Mouse (Mus musculus) layer of hippocampus, postnatal 14 days (tissue): Measurements from ENCODE around the gene Slc26a3. TPM values are rescaled to one million over a fixed set of nuclear protein-coding genes. Genes with fewer than 3 reads are reported as not detected.

Experiments
- DNase-seq, 2 experiments: peaks; one replicate each; pipeline ENCODE4 v3.0.0; 2021 to 2022; ENCODE audit warnings: low spot score in 2 of 2, mixed read lengths in 1 of 2
- total RNA-seq, 2 experiments: library from RNA; stranded (reverse); gene quantifications; 2 replicates each; pipeline ENCODE4 v1.2.3; 2021

Gene Slc26a3
- total RNA-seq, 2 experiments from 2014 or later = 0.38 to 0.81 TPM

DNA sequence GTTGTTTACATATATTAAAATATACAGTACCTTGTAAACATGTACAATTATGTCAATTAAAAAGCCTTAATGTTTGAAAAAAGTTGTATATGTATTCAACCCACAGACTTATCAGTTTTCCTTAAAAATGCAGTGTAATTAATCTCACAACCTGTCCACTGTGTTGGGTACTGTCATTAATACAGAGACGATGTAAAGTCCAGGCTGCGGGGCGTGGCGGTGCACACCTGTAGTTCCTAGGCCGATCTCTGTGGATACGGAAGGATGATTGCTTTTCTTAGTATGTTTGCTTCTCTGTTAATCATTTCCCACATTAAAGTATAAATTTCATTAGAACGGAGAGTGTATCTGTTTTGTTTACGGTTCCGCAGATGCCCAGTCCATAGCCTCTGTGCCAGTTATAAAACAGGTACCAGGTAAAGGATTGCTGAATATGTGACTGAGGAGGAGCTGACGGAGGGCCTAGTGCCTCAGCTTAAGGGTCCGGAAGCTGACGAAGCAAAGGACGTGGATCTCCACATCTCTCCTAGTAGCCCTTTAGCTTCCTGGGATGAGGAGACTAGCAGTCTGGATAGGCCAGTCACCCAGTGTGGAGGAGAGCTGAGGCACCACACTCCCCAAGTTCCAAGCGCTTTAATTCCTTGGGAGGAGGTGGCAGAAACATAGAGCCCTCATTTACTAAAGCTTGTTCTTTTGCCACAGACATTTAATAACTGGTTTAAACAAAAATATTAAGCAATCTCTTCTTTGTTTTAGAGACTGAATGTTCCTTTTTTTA lies 122.2 kb downstream of the Slc26a3 start:
- DNase-seq = no peak

DNA sequence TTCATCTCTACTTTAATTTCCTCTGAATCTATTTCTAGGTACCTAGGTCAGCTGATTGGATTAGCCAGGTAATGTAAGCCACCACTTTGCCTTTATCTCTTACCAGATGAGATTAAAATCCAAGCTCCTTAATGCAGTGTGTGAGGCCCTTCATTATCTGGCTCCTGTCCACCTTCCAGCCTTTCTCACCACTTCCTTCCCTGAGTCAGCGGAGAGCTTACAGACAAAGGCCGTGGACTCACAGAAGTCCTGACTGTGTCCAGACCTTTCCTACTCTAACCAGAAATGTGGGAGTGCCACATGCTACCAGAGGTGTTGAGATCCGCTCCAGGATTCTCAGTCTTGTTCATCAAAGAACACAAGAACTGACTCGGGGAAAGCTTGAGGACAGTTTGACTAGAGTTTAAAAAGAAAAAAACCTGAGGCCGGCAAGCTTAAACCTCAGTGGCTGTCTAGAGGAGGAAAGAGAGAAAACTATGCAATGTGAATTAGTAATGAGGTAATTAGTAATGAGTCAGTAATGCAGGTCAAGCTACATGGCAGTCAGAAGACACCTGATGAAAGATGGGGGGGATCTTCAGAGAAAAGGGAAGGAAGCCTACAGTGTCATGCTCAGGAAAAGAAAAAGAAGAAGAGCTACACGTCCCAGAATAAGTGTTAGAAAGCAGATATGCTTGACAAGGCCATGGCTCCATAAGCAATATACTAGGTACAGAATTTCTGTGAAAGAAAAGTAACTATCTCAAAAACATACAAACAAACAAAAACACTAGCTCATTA lies 123.2 kb downstream of the Slc26a3 start:
- no peak for DNase-seq

DNA sequence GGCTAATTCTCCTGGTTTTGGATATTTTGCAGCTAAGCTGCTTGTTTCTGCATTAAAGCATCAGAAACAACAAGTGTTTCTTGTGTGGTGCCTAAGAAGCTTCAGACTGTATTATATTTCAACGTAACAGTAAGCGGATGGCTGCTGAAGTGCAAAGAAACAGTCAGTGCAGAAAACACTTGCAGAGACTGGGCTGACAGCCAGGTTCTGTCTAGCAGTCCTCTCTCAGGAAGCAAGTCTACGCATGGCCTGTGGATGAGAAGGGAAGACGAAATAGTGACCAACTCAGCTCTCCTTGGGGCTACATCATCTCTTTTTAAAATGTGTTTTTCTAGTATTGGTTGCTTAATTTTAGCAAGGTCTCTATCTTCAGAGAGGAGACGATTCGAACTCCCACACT lies 129.4 kb downstream of the Slc26a3 start:
- DNase-seq = no peak

DNA sequence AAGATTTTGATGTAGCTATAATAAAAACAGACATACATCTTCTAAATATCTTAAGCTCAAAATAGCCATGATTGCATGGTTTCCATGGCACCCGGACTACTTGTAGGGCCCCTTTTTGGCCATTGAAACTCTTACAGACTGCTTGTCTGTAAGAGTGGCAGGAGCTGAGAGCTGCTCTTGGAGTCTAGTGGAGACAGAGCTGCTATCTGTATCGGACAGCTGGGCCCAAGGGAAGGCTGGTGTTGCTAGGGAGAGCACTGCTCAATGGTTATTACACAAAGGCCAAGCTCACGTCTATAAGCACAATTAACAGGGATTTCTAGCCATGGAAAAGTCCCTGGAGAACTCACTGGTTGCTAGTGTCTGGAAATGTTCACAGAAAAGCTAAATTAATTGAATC lies 130.7 kb downstream of the Slc26a3 start:
- DNase-seq = no peak

Other genes with a start within 250 kb of the Slc26a3 start
- not detected for gene Gm6993, start 150.1 kb upstream of the Slc26a3 start, total RNA-seq
- 10 to 100 TPM; 47.5 to 54.9 TPM for gene Lamb1, start 125.6 kb upstream of the Slc26a3 start, total RNA-seq
- 100 to 1,000 TPM; 112 to 121 TPM for gene Dld, start 39.4 kb upstream of the Slc26a3 start, total RNA-seq
- gene Cbll1, start 108.7 kb downstream of the Slc26a3 start, total RNA-seq = 10 to 100 TPM; 20.6 to 24.3 TPM
- gene Slc26a4, start 169.1 kb downstream of the Slc26a3 start, total RNA-seq = 1 to 10 TPM; 8.3 to 8.4 TPM
- gene Bcap29, start 243.8 kb downstream of the Slc26a3 start, total RNA-seq = 10 to 100 TPM; 25.7 to 27.8 TPM